Mouse (Mus musculus): ENCODE data around the gene Them7. TPM values are rescaled to one million over a fixed set of nuclear protein-coding genes. Genes with fewer than 3 reads are reported as not detected.

Gene Them7
- polyA plus RNA-seq, 1 experiment from 2014 or later = 0.13 TPM

DNA sequence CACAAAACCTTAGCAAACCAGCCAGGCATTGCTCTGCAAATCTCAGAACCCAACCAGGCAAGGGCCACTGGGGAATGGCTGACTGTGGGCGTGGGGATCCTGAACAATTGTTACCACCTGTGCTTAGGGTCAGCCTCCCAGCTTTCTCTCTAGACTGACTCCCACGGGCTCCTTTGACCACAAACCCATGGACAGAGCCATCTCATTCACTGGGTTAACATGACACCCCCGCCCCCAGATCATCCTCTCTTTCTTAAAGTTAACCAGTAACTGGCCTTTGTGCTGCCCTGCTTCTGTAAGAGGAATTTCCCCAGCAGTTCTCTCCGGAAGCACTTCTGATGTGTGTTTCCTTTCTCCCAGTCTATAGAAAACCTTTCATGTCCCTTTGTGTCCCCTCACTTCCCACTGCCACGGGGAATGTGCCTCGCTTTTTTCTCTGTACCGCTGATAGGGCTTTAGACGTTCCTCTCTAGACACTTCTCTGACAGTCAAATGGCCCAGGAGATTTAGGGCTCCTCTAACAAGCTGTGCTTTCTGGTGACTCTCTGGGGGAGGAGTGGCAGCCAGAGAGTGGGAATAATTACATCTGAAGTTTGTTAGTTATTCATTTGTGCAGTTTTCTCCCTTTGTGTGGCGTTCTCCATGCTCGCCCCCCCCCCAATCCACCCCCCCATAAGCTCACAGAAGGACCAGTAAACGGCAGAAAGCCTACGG, 112.4 kb downstream of the Them7 start:
- Histone ChIP-seq H3K4me1 (replicated peaks; ENCODE audit: control insufficient read depth, insufficient read depth, low read length) (no peaks in the 10 kb centered on the region), H3K36me3 (ENCODE audit: control insufficient read depth, insufficient read depth, low read length) (no peaks in the 10 kb centered on the region), H3K4me3 (ENCODE audit: low read length) (no peak overlapping the region), H3K27ac (ENCODE audit: low read length) (no peak overlapping the region), H3K27me3 (ENCODE audit: control insufficient read depth, insufficient read depth, low read depth, low read length) (no peaks in the 10 kb centered on the region), H3K4me2 (ENCODE audit: low read depth, low read length) (no peak overlapping the region), H3K9ac (ENCODE audit: low read length) (no peak overlapping the region), H3K9me3 (ENCODE audit: control insufficient read depth, low read length) (no peaks in the 10 kb centered on the region)
- WGBS = 21% methylated on average over 12 of the region's 12 CpGs
- no peak for ATAC-seq (ENCODE audit: low read depth)

- no peaks in the 10 kb centered on the region for H3K4me1 ChIP-seq (replicated peaks; ENCODE audit: control insufficient read depth, insufficient read depth, low read length)
- no peaks in the 10 kb centered on the region for H3K9me3 ChIP-seq (ENCODE audit: control insufficient read depth, low read length)
- no peak overlapping the region for H3K4me3 ChIP-seq (ENCODE audit: low read length)
- ATAC-seq (ENCODE audit: low read depth) = no peak
- no peaks in the 10 kb centered on the region for H3K27me3 ChIP-seq (ENCODE audit: control insufficient read depth, insufficient read depth, low read depth, low read length)
- 35% methylated on average over 8 of the region's 8 CpGs for WGBS
- H3K4me2 ChIP-seq (ENCODE audit: low read depth, low read length) = no peak overlapping the region
- H3K27ac ChIP-seq (ENCODE audit: low read length) = no peak overlapping the region
- no peaks in the 10 kb centered on the region for H3K36me3 ChIP-seq (ENCODE audit: control insufficient read depth, insufficient read depth, low read length)
- no peak overlapping the region for H3K9ac ChIP-seq (ENCODE audit: low read length)
These were observed 113.2 kb downstream of the Them7 start for GRCm38 (mm10) chr2:105337171-105337875.

- no peaks in the 10 kb centered on the region for H3K4me1 ChIP-seq (replicated peaks; ENCODE audit: control insufficient read depth, insufficient read depth, low read length)
- no peaks in the 10 kb centered on the region for H3K9me3 ChIP-seq (ENCODE audit: control insufficient read depth, low read length)
- H3K4me2 ChIP-seq (ENCODE audit: low read depth, low read length) = no peak overlapping the region
- H3K9ac ChIP-seq (ENCODE audit: low read length) = no peak overlapping the region
- H3K36me3 ChIP-seq (ENCODE audit: control insufficient read depth, insufficient read depth, low read length) = no peaks in the 10 kb centered on the region
- ATAC-seq (ENCODE audit: low read depth) = no peak
- 60% methylated on average over 3 of the region's 3 CpGs for WGBS
- H3K27me3 ChIP-seq (ENCODE audit: control insufficient read depth, insufficient read depth, low read depth, low read length) = no peaks in the 10 kb centered on the region
- H3K27ac ChIP-seq (ENCODE audit: low read length) = no peak overlapping the region
- no peak overlapping the region for H3K4me3 ChIP-seq (ENCODE audit: low read length)
These were observed 115.9 kb downstream of the Them7 start for GRCm38 (mm10) chr2:105339993-105340392.

DNA sequence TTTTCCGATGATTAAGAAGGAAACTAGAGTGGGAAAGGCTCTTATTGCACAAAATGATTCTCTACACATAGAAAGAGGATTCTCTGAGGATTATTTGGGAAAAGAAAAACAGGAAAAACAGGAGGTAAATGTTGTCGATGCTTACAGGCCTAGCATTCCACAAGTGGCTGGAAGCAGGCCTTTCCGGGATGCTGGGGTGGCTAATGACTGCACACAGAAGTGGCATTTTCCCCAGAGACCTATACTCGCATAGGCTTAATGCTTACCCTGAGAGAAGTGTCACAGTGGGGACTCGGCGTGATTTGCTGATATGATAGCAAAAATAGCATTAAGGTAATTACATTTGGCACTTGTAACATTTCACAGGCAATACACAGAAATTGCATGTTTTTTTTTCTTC, 124.8 kb downstream of the Them7 start:
- Histone ChIP-seq H3K4me1 (replicated peaks; ENCODE audit: control insufficient read depth, insufficient read depth, low read length) (no peaks in the 10 kb centered on the region), H3K4me2 (ENCODE audit: low read depth, low read length) (no peak overlapping the region), H3K27ac (ENCODE audit: low read length) (no peak overlapping the region), H3K9ac (ENCODE audit: low read length) (no peak overlapping the region), H3K27me3 (ENCODE audit: control insufficient read depth, insufficient read depth, low read depth, low read length) (no peaks in the 10 kb centered on the region), H3K36me3 (ENCODE audit: control insufficient read depth, insufficient read depth, low read length) (no peaks in the 10 kb centered on the region), H3K9me3 (ENCODE audit: control insufficient read depth, low read length) (no peaks in the 10 kb centered on the region), H3K4me3 (ENCODE audit: low read length) (no peak overlapping the region)
- WGBS = 77% methylated on average over 6 of the region's 6 CpGs
- no peak for ATAC-seq (ENCODE audit: low read depth)

- Histone ChIP-seq H3K36me3 (ENCODE audit: control insufficient read depth, insufficient read depth, low read length) (no peaks in the 10 kb centered on the region), H3K4me1 (replicated peaks; ENCODE audit: control insufficient read depth, insufficient read depth, low read length) (no peaks in the 10 kb centered on the region), H3K9me3 (ENCODE audit: control insufficient read depth, low read length) (no peaks in the 10 kb centered on the region), H3K4me2 (ENCODE audit: low read depth, low read length) (no peak overlapping the region), H3K9ac (ENCODE audit: low read length) (no peak overlapping the region), H3K27me3 (ENCODE audit: control insufficient read depth, insufficient read depth, low read depth, low read length) (no peaks in the 10 kb centered on the region), H3K27ac (ENCODE audit: low read length) (no peak overlapping the region), H3K4me3 (ENCODE audit: low read length) (no peak overlapping the region)
- ATAC-seq (ENCODE audit: low read depth) = no peak
- 49% methylated on average over 5 of the region's 5 CpGs for WGBS
These were observed 132.7 kb downstream of the Them7 start for GRCm38 (mm10) chr2:105356791-105357190.

DNA sequence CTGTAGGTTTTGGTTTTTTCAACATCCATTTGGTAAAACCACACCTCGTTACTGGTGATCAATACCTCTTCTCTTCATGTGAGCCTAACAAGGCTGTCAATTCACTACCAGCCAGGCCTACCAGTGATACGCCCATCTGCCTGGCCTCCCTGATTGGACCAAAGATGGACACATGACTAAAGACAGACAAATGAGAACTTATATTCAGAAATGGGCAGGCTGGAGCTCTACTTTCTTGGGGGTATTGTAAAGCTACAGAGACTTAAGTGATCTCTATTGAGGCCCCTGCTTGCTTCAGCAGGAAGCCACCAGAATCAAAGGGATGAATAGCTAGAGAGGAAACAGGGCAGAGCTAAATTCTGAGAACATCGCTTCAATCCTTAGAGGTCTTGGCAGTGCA, 133.9 kb downstream of the Them7 start:
- H3K27ac ChIP-seq (ENCODE audit: low read length) = no peak overlapping the region
- H3K9ac ChIP-seq (ENCODE audit: low read length) = no peak overlapping the region
- no peaks in the 10 kb centered on the region for H3K36me3 ChIP-seq (ENCODE audit: control insufficient read depth, insufficient read depth, low read length)
- ATAC-seq (ENCODE audit: low read depth) = no peak
- no peak overlapping the region for H3K4me2 ChIP-seq (ENCODE audit: low read depth, low read length)
- WGBS = 89% methylated on average over 3 of the region's 3 CpGs
- H3K4me3 ChIP-seq (ENCODE audit: low read length) = no peak overlapping the region
- no peaks in the 10 kb centered on the region for H3K9me3 ChIP-seq (ENCODE audit: control insufficient read depth, low read length)
- H3K4me1 ChIP-seq (replicated peaks; ENCODE audit: control insufficient read depth, insufficient read depth, low read length) = no peaks in the 10 kb centered on the region
- no peaks in the 10 kb centered on the region for H3K27me3 ChIP-seq (ENCODE audit: control insufficient read depth, insufficient read depth, low read depth, low read length)

- Histone ChIP-seq H3K4me1 (replicated peaks; ENCODE audit: control insufficient read depth, insufficient read depth, low read length) (no peaks in the 10 kb centered on the region), H3K4me2 (ENCODE audit: low read depth, low read length) (no peak overlapping the region), H3K27ac (ENCODE audit: low read length) (no peak overlapping the region), H3K27me3 (ENCODE audit: control insufficient read depth, insufficient read depth, low read depth, low read length) (peaks cover 3% of the 10 kb centered on the region; the same call in 1 of the 2 replicates), H3K4me3 (ENCODE audit: low read length) (no peak overlapping the region), H3K36me3 (ENCODE audit: control insufficient read depth, insufficient read depth, low read length) (no peaks in the 10 kb centered on the region), H3K9me3 (ENCODE audit: control insufficient read depth, low read length) (no peaks in the 10 kb centered on the region), H3K9ac (ENCODE audit: low read length) (no peak overlapping the region)
- no peak for ATAC-seq (ENCODE audit: low read depth)
- 23% methylated on average over 4 of the region's 4 CpGs for WGBS
These were observed 143.5 kb downstream of the Them7 start for GRCm38 (mm10) chr2:105367623-105368022.

DNA sequence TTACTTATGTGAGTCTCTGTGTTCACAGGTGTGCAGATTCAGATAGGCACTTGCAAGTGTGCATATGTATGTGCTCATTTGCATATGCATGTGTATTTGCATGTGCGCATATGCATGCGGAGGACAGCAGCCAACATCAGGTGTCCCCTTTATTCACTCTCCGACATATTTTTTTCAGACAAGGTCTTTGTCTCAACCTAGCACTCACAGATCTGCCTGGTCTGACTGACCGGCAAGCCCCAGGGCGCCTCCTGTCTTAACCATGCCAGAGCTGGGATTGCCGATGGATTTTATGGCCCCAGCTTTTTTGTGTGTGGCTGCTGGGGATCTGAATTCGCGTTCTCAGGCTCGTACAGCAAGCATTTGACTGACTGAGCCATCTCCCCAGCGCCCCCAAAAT, 146.1 kb downstream of the Them7 start:
- Histone ChIP-seq H3K36me3 (ENCODE audit: control insufficient read depth, insufficient read depth, low read length) (no peaks in the 10 kb centered on the region), H3K9ac (ENCODE audit: low read length) (no peak overlapping the region), H3K4me3 (ENCODE audit: low read length) (no peak overlapping the region), H3K4me2 (ENCODE audit: low read depth, low read length) (no peak overlapping the region), H3K27ac (ENCODE audit: low read length) (no peak overlapping the region), H3K9me3 (ENCODE audit: control insufficient read depth, low read length) (no peaks in the 10 kb centered on the region), H3K4me1 (replicated peaks; ENCODE audit: control insufficient read depth, insufficient read depth, low read length) (no peaks in the 10 kb centered on the region), H3K27me3 (ENCODE audit: control insufficient read depth, insufficient read depth, low read depth, low read length) (peaks cover 3% of the 10 kb centered on the region; the same call in 1 of the 2 replicates)
- 21% methylated on average over 10 of the region's 10 CpGs for WGBS
- ATAC-seq (ENCODE audit: low read depth) = no peak

DNA sequence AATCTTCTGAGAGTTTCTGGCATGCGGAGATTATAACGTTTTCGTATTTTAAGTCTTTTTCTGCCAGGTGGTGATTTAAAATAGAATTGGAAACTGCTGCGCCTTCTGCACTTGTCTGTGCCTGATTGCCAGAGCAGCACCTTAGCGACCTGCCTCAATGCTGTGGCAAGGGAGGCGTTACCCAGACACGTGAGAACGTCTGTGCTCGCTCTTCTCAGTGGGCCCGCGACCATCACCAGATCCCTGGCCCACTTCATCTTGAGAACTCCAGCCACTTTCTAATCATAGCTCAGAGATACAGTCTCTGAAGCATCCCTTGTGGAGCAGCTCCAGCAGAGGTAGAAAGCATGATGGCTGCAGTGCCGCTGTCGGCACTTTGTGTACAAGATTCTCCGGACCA, 146.6 kb downstream of the Them7 start:
- no peaks in the 10 kb centered on the region for H3K9me3 ChIP-seq (ENCODE audit: control insufficient read depth, low read length)
- H3K27me3 ChIP-seq (ENCODE audit: control insufficient read depth, insufficient read depth, low read depth, low read length) = peaks cover 3% of the 10 kb centered on the region; the same call in 1 of the 2 replicates
- no peak overlapping the region for H3K9ac ChIP-seq (ENCODE audit: low read length)
- no peak for ATAC-seq (ENCODE audit: low read depth)
- H3K27ac ChIP-seq (ENCODE audit: low read length) = no peak overlapping the region
- H3K4me1 ChIP-seq (replicated peaks; ENCODE audit: control insufficient read depth, insufficient read depth, low read length) = no peaks in the 10 kb centered on the region
- no peak overlapping the region for H3K4me2 ChIP-seq (ENCODE audit: low read depth, low read length)
- no peak overlapping the region for H3K4me3 ChIP-seq (ENCODE audit: low read length)
- 28% methylated on average over 14 of the region's 14 CpGs for WGBS
- H3K36me3 ChIP-seq (ENCODE audit: control insufficient read depth, insufficient read depth, low read length) = no peaks in the 10 kb centered on the region
